Mouse (Mus musculus): ENCODE data around the gene Rptor.

DNA sequence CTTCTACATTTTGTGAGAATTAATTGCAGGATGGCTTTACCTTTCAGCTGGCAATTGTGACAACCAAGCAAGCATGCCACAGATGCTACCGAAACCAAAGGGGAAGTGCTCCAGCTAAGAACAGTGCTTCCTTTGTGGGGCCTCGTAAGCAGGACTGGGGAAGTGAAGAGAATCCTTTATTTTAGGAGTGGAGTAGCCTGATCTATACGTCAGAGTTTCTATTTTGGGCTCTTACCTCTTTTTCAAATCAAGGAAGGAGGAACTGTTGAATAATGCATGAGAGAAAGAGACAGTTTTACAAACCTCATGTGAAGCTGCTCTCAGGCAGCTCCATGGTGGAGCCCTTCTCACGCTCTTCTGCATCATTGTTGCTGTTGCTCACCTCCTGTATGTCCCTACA lies 106.5 kb downstream of the Rptor start:
- TF ChIP-seq BHLHE40 (IDR thresholded peaks at IDR 0.05; ENCODE audit: borderline replicate concordance, low read depth, low read length) (no peak), MXI1 (IDR thresholded peaks at IDR 0.05; ENCODE audit: low read depth, low read length) (peak; percentile 61), CTCF (IDR thresholded peaks at IDR 0.05 in 2 of 3, conservative IDR thresholded peaks at IDR 0.05 in 1 of 3; ENCODE audit: control insufficient read depth in 1 of 3, insufficient read depth in 1 of 3, low read depth in 2 of 3, low read length in 3 of 3, poor library complexity in 1 of 3, severe bottlenecking in 1 of 3) (no peak), NRF1 (IDR thresholded peaks at IDR 0.05; ENCODE audit: insufficient read depth, low read depth, low read length, poor library complexity, severe bottlenecking) (no peak), USF2 (IDR thresholded peaks at IDR 0.05; ENCODE audit: borderline replicate concordance in 1 of 2, insufficient read depth in 1 of 2, low read depth in 1 of 2, low read length in 2 of 2) (no peak), RAD21 (IDR thresholded peaks at IDR 0.05; ENCODE audit: low read depth, low read length) (no peak), ZMIZ1 (IDR thresholded peaks at IDR 0.05; ENCODE audit: low read depth, low read length) (no peak), POLR2A (IDR thresholded peaks at IDR 0.05; ENCODE audit: control insufficient read depth in 1 of 2, insufficient read depth in 1 of 2, low read depth in 1 of 2, low read length in 2 of 2, poor library complexity in 1 of 2) (no peak), MYB (IDR thresholded peaks at IDR 0.05; ENCODE audit: low read depth, low read length) (no peak), RCOR1 (IDR thresholded peaks at IDR 0.05; ENCODE audit: low read depth, low read length) (no peak), MYC (IDR thresholded peaks at IDR 0.05; ENCODE audit: low read depth, low read length) (peak; percentile 56; the same call in 1 of the 2 replicates), EP300 (IDR thresholded peaks at IDR 0.05; ENCODE audit: low read depth in 1 of 2, low read length in 2 of 2) (peak; percentile 32 to 38; a peak in 3 of 4 replicates)

All from MEL (cell line).